Mouse (Mus musculus) CD4-positive, CD25-positive, alpha-beta regulatory T cell, adult 4 months (primary cell): ENCODE data around the gene Atp2a2. TPM values are rescaled to one million over a fixed set of nuclear protein-coding genes. Genes with fewer than 3 reads are reported as not detected.
A peak's percentile ranks its signal among the peaks of the same experiment; 100 is the strongest.

Experiments used
- ATAC-seq: one replicate; pipeline ENCODE4 v1.8.0; 2017
- polyA plus RNA-seq, 2 experiments: library from polyadenylated mRNA; unstranded; fragments of 100-300 nt; shearing (Covaris generic); gene quantifications; one replicate each; pipeline ENCODE4 v1.2.1; 2017

The Atp2a2 gene
- polyA plus RNA-seq, 2 experiments from 2014 or later, result 10.0 to 14.8 TPM

GRCm38 (mm10) chr5:122519043-122519660, 17.1 kb upstream of the Atp2a2 start:
- no peak for ATAC-seq

- no peak for ATAC-seq
Observed at GRCm38 (mm10) chr5:122518247-122518646, 16.2 kb upstream of the Atp2a2 start.

- ATAC-seq, result no peak
Observed at GRCm38 (mm10) chr5:122516901-122517300, 14.9 kb upstream of the Atp2a2 start.

GRCm38 (mm10) chr5:122516029-122516730, 14.2 kb upstream of the Atp2a2 start:
- no peak for ATAC-seq

- ATAC-seq, result no peak
Observed at GRCm38 (mm10) chr5:122514127-122514521, 12.1 kb upstream of the Atp2a2 start.

GRCm38 (mm10) chr5:122513421-122514126, 11.5 kb upstream of the Atp2a2 start:
- no peak for ATAC-seq

GRCm38 (mm10) chr5:122512011-122512410, 10.0 kb upstream of the Atp2a2 start:
- no peak for ATAC-seq

GRCm38 (mm10) chr5:122511405-122511804, 9.4 kb upstream of the Atp2a2 start:
- peak; percentile 47 for ATAC-seq

- ATAC-seq, result no peak
Observed at GRCm38 (mm10) chr5:122510651-122511157, 8.7 kb upstream of the Atp2a2 start.

GRCm38 (mm10) chr5:122509608-122510007, 7.6 kb upstream of the Atp2a2 start:
- no peak for ATAC-seq

- ATAC-seq, result no peak
Observed at GRCm38 (mm10) chr5:122508861-122509306, 6.9 kb upstream of the Atp2a2 start.

GRCm38 (mm10) chr5:122507396-122507795, 5.4 kb upstream of the Atp2a2 start:
- no peak for ATAC-seq

- no peak for ATAC-seq
Observed at GRCm38 (mm10) chr5:122506462-122506861, 4.4 kb upstream of the Atp2a2 start.

GRCm38 (mm10) chr5:122505554-122505953, 3.5 kb upstream of the Atp2a2 start:
- no peak for ATAC-seq

- ATAC-seq, result no peak
Observed at GRCm38 (mm10) chr5:122503760-122504119, 1.7 kb upstream of the Atp2a2 start.

- ATAC-seq, result no peak
Observed at GRCm38 (mm10) chr5:122503015-122503759, 1.2 kb upstream of the Atp2a2 start.

GRCm38 (mm10) chr5:122501101-122502076, 636 bp downstream of the Atp2a2 start:
- peak; percentile 36 for ATAC-seq

GRCm38 (mm10) chr5:122500563-122500962, 1.5 kb downstream of the Atp2a2 start:
- no peak for ATAC-seq

GRCm38 (mm10) chr5:122500141-122500540, 1.9 kb downstream of the Atp2a2 start:
- ATAC-seq, result no peak

GRCm38 (mm10) chr5:122498046-122498445, 4.0 kb downstream of the Atp2a2 start:
- no peak for ATAC-seq

GRCm38 (mm10) chr5:122496990-122497389, 5.0 kb downstream of the Atp2a2 start:
- ATAC-seq, result no peak

- no peak for ATAC-seq
Observed at GRCm38 (mm10) chr5:122494449-122494848, 7.6 kb downstream of the Atp2a2 start.
